Mouse (Mus musculus): Measurements from ENCODE around the gene Tgfbrap1.
"Not testable (repeated sequence)": the region's sequence is repeated elsewhere in the genome, so short reads cannot be mapped to it uniquely, and the experiment has no call there.

The Tgfbrap1 gene

DNA sequence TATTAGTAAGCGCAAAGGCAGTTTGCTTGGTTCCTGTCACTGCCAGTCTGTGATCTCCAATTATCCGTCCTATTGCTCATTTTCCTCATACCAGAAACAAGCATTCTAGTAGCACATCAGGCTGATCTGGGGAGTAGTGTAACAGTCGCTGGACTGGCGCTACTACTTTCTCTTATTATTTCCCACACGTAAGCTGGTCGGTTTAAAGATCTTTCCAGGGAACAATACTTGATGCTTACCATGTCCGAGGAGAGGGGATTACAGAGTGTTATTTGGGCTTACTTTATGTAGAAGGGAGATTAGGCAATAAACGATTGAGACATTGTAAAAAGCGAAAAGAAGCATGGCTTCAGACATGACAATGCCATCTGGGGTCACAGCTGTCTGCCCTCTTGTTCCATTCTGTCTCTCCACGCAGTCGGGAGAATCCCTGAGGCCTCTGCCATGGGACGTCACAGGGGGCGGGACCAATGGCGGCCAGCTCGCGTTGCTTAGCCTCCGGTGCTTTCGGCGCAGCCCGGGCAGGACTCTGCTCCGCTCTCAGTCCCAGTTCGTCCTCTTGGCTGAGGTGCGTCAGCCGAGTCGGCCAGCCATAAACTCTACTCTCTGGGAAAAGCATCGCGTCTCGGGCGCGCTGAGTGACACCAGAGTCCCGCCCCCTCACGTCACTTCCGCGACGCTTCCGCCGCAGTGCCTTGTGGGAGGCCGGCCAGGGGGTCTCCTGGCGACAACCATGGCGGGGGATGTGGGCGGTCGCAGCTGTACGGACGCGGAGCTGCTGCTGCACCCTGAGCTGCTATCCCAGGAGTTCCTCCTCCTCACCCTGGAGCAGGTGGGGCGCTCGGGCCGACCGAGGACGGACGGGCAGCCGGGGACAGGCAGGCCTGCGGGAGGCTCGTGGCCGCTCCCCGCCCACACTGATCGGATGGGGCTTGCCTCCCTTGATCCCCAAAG lies at the start of gene Tgfbrap1, which contains the start of gene AI597479:
TSS of gene Tgfbrap1 (minus strand) at position 607 of the 954 bp plus-strand sequence.
TSS of gene AI597479 (plus strand) at position 680 of the 954 bp plus-strand sequence.
- DNase-seq: peak; percentile 95

DNA sequence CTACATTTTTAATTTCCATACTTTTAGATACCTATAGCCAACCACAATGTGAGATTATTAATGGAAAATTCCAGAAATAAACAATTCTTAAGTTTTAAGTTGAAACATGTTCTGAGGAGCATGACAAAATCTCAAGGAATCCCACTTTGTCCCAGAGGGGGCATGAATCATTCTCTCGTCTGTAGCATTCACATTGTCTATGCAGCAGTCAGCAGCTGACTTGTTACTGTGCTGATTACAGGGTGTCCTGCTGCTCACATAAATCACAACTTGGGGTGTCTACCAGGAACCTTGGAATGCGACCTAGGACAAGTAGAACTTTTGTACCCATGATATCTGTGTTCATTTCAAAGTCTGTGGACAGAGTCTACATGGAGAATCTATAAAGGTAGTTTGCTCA lies 49.0 kb upstream of the Tgfbrap1 start:
- no peak for DNase-seq

DNA sequence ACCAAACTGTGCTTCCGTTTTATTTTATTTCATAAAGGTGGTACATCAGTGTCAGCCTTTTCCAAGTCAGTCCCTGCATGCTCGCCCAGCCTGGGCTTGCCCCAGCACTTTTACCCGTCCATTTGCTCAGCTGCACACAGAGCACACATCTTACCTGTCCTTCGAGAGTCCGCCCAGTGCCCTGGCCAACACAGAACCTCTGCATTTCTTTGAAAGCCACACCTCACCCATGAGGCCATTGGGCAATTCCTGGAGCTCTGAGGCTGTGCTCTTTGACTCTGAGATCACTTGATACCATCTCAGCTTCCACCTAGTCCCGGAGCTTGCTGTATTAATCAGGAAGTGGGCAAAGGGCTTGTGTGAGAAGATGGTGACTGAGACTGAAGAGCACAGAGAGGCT lies 47.0 kb upstream of the Tgfbrap1 start:
- DNase-seq: no peak

DNA sequence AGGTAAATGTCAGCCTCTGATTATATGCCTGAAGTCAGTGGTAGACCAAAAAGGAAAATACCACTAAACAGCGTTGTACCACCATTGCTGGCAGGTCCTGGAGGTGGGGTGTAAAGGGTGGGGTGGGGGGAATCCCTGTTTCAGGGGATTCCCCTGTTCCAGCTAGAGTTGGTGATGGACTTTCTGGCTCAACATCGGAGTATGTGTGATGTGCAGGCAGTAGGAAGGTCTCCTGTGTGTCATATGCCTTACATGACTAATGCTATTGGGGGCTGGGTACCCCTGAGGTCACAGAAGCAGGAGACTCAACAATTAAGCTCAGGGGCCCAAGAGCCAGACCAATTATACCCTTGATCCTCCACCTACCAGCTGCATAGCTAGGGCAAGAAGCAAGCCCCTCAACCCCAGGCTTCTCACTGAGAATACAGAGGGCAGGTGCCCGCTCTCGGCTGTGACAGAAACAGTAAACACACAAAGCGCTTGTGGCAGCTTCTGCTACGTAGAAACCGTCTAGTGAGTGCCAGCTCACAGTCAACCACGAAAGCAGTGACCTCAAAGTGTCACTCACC lies 46.0 kb upstream of the Tgfbrap1 start:
- DNase-seq: no peak

DNA sequence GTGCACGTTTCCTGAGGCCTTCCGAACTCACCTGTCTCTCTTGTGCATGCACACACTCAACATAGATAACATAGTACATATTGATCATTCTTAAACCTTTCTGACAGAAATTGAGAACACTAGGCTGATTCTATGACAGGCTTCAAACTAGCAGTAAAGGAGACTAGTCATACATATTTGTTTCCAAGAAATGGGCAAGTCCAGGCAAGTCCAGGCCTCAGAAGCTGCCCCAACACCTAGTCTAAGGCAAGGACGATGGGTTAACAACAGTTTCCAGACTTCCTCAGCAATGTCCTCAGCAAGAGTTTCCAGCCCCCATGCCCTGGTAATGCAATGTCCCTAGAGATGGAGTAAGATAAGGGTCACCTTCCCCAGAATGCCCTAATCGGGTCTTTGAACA lies 45.4 kb upstream of the Tgfbrap1 start:
- DNase-seq: no peak

DNA sequence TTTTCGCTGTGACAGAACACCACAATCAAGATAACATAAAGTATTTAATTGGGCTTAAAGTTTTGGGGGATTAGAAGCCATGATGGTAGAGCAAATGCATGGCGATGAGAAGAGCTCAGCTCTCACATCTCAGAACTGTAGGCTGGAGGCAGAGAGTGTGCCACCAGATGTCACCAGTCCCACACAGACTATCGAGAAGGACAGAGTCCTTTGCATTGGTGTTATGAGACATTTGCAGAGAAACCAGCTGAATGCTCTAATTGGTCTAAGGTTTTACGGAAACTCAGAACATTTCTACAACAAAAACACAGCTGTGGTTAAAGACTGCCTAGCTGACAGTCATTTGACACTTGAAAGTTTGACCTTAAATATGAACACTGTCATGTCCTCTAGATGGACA lies 44.8 kb upstream of the Tgfbrap1 start:
- peak; percentile 38 for DNase-seq

DNA sequence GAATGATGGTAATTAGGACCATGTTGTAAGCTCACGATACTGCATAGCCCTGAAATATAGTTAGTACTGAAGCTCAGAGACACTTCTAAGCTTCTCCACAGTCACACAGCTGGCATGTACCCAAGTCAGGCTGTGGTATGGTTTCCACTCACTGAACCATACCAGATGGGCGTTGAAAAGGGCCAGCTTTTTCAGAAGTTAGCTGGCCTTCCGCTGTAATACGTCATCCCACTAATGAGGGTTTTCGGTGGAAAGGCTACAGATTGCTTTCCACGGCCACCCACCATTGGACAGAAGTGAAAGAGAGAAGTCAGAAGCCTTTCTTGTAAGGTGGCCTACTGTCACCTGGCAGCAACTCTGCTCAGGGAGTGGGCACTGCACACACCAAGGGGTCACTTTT lies 44.4 kb upstream of the Tgfbrap1 start:
- no peak for DNase-seq

DNA sequence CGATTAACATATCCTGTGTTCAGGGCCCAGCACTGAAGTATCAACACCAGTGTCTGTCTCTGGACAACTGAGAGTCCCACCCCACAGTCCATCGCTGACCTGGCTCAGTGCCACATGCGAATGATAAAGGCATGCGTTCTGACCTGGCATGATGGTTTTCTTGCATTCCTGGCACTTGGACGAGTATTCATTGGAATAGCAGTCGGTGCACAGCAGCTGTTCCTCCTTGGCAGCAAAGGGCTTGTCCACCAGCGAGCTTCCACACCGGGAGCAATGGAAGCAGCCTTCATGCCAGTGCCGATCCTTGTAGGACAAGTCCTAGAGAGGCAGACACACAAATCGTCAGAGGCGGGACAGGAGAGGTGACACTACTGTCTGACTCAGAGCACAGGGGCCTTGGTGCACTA lies 43.1 kb upstream of the Tgfbrap1 start:
- DNase-seq: peak; percentile 19

DNA sequence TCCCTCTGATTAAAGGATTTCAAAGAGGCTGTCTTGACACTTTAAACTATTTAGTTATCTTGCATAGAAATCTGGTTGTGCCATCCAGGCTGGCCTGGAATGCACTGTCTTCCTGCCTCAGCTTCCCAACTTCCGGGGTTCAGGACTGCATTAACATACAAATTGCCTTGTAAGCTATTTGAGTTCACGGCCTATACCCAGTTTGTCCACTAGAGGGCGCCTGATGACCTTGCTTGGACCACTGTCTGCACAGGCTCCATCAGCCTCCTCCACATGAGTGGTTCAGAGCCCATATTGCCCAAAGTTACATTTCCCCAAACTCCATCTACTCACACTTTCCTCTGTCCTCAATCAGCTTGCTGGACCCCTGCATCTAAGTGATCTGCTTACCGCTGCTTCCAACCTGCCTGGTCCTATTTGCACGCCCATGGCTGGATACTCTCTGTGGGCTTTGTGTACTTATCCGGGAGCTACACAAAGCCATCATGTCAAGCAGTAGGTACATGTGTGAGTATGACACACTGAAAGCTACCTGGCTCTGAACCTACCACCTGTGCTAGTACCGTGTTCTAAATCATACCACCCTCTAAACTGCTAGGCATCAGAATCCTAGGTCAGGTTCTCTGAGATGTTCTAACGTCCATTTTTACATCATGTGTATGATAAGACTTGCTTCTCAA lies 41.3 kb upstream of the Tgfbrap1 start:
- DNase-seq: peak; percentile 91

DNA sequence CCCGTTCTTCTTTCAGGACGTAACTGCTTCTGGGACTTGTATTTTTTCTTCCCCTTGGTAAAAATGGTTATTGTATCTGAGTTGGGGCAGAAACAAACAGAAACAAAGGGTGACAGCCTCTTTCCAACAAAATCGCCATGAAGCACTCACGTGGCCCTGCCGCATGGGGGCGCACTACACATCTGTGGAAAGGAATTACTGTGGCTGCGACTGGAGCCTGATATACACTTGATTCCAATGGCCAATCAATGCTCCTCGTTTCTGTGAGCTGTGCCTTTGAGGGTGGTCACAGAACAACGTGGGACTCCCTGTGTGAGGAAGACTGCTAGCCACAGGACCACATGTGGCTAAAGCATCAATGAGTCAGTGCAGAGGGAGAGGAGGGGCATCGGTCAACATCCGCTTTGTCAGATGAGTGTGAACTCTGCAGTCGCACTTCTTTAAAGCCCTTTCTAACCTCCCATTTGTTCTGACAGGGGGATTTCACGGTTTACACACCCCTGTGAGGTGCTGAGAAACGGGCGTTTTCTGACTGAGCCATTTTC lies 39.9 kb upstream of the Tgfbrap1 start:
- DNase-seq: no peak

DNA sequence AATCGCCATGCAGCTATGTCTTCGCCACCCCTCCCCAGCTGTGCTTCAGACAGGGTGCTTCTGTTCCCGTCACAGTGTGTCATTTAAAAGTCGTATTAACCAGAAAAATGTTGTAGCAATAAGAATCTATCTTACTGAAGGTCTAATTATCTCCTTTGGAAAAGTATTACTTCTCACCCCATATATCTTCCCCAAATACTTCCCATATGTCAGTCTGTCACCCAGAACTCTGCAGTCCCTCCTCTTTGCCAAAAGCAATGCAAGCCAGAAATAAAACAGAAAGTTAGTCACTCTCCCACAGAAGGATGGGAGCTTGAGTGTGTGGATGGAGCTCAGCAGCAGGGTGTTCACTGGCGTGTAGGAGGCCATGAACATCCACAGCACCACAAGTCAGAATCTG lies 38.9 kb upstream of the Tgfbrap1 start:
- DNase-seq: no peak

DNA sequence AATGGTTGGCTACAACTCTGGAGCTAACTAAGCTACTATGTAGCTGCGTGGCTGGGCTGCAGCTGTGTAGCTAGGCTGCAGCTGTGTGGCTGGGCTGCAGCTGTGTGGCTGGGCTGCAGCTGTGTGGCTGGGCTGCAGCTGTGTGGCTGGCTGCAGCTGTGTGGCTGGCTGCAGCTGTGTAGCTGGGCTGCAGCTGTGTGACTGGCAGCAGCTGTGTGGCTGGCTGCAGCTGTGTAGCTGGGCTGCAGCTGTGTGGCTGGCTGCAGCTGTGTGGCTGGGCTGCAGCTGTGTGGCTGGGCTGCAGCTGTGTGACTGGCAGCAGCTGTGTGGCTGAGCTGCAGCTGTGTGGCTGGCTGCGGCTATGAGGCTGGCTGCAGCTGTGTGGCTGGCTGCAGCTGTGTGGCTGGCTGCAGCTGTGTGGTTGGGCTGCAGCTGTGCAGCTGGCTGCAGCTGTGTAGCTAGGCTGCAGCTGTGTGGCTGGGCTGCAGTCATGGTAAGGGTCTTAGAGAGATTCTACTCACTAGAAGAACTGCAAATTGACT lies 38.1 kb upstream of the Tgfbrap1 start:
- DNase-seq: not testable (repeated sequence)

DNA sequence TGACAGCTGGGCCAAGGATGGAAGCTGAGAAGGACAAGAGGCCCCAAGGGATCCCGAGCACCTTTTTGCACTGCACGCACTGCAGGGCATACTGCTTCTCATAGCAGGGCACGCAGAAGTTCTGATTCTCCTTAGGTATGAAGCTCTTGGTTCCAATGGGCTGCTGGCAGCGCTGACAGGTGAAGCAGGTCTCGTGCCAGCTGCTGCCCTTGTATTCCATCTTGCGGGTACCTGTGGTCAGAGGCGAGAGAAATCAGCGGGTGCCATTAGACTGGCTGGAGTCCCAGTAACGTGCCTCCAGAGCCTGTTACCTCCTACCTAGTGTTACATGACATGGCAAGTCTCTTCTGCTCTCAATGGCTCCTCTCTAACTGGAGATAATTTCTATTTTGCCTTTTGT lies 33.2 kb upstream of the Tgfbrap1 start:
- no peak for DNase-seq

DNA sequence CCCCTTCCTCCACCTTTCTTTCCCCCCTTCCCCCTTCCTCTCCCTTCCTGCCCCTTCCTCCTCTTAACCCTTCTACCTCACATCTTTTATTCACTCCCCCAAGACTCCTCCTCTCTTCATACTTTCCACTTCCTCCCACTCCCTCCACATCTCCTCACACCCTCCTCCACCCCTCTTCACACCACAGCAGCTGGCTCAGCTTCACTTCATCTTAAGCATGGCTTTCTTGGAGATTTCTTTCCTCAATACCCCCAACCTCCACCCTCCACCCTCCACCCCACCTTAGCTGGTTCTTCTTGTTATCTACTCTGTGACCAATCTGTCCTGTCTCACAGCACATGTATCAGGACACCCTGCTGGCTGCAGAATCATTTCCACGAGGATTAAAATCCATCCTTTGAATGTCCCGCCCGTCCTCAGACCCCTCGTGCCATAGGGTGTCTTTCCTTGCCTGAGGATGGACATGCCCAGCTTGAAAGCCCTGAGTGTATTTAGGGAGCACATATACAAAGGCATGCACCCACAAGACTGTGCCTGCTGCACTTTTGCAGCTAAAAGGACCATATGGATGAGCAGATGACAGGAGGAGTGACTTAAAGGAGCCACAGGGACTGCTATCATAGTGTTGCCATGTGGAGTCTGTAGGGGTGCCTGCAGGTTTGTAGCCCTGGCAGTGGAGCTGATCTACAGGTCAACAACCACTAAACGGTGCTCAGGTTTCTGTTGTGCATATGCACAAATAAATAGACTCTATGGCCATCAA lies 32.0 kb upstream of the Tgfbrap1 start:
- no peak for DNase-seq

DNA sequence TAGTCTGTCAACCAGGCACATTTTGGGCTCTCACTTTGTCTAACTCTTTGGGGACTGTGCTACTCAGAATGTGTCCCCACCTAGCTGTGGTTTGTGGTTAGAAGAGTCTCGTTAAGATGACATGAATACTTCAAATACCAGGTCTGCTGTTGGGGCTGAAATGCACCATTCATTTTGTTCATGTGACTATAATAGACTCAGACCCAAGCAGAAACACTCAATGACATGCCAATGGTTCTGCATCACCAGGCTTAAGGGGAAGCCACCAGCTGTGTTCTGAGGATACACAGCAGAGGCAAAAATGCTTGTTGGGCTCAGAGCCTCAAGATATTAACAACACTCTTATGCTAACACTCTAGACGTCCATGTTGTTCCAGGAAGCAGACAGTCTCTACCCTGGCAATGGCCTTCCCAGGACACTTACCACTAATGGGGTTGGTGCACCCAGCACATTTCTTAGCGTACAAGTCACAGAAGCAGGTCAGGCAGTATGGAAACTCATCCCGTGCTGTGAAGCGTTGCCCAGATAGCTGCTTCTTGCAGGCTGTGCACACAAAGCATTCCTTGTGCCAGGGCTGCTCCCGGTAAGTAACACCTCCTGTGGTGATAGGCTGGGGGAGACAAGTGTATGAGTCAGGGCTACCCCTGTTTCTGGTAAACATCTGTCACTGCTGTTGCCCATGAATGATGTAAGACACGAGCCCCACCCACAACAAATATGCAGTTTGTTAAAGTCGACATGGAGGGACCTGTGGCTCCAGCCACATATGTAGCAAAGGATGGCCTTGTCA lies 29.6 kb upstream of the Tgfbrap1 start:
- peak; percentile 8 for DNase-seq

DNA sequence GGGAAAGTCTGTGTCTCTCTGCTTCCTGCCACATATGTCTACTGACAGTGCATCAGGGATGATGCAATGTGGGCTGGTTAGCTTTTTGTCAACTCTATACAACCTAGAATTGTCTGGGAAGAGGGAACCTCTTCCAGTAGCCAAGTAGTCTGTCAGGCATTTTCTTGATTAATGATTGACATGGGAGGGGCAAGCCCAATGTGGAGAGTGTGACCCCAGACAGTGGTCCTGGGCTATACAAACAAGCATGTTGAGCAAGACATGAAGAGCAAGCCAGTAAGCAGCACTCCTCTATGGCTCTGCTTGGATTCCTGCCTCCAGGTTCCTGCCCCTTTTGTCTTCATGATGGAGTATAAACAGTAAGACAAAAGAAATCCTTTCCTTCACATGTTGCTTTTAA lies 28.8 kb upstream of the Tgfbrap1 start:
- DNase-seq: no peak

DNA sequence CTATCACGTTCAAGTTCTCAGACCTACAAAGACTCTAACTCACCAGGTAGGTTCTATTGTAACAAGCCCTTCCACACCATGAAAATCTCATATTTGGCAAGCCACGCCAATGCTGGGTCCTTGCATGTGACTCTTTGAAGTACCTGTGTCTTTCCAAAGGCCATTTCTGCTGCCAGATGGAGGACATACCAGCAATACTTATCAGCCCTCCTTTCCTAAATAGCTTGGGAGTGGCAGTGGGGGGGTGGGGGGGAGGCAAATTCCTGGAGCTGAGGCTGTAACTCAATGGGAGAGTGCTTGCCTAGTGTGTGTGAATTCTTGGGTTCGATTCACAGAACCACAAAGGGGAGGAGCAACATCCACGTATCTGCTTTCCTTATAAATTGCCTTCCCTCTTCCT lies 26.3 kb upstream of the Tgfbrap1 start:
- no peak for DNase-seq

DNA sequence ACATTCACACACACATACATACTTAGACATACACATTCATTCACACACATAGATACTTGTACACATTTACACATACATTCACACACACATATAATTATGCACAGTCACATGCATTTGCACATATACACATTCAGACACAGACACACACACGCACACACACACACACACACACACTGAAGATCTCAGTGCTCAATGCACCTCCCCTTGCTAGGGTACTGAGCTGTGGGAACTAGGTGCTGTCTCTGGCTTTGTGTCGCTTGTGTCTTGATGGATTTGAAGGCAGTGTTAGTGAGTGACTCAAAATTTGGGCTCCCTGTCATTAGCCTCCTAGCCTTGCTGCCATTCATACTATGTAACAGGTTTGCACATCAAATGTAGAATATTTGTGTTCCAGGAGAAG lies 24.2 kb upstream of the Tgfbrap1 start:
- DNase-seq: no peak

DNA sequence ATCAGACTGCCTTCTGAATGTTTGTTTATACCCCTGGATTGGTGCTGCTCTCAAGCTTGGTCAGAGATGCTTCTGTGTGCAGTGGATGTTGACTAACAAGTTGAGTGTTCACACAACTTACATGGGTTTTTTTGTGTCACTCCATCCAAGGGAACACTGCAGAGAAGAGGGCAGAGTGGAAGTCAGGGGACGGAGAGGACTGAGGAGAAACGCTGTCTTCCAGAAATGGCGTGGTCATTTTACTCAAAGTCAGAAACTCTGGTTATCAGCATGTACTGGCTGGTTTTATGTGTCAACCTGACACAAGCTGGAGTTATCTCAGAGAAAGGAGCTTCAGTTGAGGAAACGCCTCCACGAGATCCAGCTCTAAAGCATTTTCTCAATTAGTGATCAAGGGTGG lies 22.5 kb upstream of the Tgfbrap1 start:
- DNase-seq: no peak

DNA sequence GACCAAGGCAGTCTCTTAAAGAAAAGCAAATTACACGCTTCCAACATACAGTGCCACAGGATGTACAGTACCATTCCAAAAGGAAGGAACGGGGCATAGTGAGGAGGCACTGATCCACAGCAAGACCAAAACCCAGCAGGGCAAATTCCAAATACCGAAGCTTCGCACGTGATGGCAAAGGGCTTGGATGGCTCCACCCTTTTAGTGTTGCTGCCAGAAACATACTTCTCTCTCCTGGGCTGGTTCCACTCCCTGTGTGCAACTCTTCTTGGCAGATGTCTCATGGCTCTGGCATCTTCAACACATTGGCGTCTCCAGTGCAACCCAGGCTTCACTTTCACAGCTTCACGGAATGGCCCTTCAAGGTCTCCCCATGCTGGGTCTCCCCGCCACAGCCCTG lies 19.0 kb upstream of the Tgfbrap1 start:
- DNase-seq: no peak

DNA sequence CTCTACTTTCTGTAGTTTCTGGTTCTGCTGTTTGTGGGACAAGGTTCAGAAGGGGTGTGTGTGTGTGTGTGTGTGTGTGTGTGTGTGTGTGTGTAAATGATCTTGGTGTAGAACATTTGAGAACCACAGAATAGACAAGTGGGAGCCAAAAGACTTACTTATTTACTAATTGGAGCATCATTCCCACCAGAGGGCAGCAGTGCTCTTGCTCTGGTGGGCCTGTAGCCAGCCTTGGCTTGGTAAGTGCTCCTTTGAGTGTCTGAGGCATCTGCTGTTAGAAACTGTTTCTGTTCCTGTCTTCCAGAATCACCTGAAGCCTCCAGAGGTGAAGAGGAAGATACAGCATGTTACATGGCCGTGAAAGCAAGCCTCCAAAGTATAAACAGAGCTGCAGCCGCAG lies 14.4 kb upstream of the Tgfbrap1 start:
- peak; percentile 74 for DNase-seq

DNA sequence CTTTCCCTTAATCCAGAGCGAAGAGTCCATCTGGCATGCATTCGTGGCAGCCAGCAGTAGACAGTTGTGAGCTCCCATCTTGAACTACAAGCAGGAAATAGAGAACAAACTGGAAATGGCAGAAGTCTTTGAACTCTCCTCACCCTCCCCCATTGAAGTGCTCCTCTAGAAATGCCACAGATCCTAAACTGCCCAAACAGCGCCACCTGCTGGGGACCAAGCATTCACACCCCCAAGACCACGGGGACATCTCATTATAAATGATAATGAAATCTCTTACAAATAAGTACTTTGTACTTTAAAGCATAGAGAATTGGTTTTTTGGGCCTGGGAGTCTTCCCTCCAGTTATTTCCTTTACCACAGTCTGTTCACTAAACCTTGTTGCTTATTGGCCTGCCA lies 12.1 kb upstream of the Tgfbrap1 start:
- peak; percentile 74 for DNase-seq

Data from lung, postnatal 10 days (tissue).